Mouse (Mus musculus): ENCODE results near the gene Id1.

- TF ChIP-seq POLR2A (IDR thresholded peaks at IDR 0.05; ENCODE audit: low read depth, low read length) (no peak), CTCF (IDR thresholded peaks at IDR 0.05; ENCODE audit: extremely low read depth, insufficient read depth, insufficient read length, insufficient replicate concordance) (no peak)
Observed at GRCm38 (mm10) chr2:152729013-152729635, 6.9 kb upstream of the Id1 start.
